Mouse (Mus musculus): ENCODE results near the gene Mipep.

The Mipep gene

GRCm38 (mm10) chr14:60784427-60785315 is at the start of gene Mipep:
Gene Mipep, plus strand, starts transcription at chr14:60784573.
- DNase-seq (ENCODE audit: low spot score in 2 of 2), result peak; percentile 80 to 88

DNA sequence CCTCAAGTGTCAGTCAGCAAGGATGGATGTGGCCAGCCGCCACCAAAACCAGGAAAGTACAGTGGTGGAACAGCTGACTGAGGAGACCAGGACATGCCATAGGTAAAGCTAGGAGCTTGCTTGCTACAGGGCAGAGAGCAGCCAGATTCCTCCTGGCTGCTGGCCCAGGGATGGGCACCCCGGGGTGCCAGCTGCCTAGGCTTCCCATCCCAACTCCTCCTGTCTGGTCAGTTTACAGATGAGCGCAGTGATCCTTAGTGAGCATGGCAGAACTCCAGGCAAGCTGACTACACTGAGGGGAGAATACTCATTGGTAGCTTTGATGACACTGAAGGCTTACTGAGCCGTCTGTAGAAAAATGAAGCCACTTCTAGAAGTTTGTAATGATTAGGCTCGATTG is 49.2 kb upstream of the Mipep start:
- no peak for DNase-seq (ENCODE audit: low spot score in 2 of 2)

DNA sequence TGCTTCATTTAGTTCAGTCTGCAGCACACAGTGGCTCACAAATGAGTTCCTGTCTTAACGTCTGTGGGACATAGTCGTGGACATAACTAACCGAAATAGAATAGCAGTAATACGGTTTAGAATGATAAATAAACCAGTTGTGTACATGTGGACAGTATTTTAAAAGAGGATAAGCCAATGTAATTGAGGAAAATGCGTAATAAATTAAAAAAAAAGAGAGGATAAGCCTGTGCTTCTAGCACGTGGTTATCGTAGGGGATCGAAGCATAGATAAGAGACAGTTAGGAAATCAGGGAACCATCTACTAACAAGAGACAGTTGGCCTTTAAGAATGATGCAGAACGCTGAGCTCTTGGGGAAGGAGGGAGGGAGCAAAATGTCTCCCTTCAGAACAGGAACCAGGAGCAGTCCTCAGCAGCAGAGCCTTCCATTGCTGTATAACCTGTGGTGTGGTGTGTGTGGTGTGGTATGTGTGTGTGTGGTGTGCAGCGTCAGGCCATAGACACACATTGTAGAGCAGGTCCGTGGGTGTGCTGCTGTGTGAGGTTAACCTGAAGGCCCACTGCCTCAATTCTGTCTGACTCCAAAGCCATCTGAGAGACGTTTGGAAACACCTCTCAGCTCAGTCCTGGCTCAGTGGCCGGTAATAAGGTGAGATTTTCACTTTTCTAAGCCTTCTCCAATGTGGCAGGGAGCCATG is 48.4 kb upstream of the Mipep start:
- no peak for DNase-seq (ENCODE audit: low spot score in 2 of 2)

- DNase-seq (ENCODE audit: low spot score in 2 of 2), result peak in 1 of 2 experiments; percentile 70
Observed at GRCm38 (mm10) chr14:60736591-60737192, 47.7 kb upstream of the Mipep start.

- DNase-seq (ENCODE audit: low spot score in 2 of 2), result no peak
Observed at GRCm38 (mm10) chr14:60737202-60737611, 47.2 kb upstream of the Mipep start.

DNA sequence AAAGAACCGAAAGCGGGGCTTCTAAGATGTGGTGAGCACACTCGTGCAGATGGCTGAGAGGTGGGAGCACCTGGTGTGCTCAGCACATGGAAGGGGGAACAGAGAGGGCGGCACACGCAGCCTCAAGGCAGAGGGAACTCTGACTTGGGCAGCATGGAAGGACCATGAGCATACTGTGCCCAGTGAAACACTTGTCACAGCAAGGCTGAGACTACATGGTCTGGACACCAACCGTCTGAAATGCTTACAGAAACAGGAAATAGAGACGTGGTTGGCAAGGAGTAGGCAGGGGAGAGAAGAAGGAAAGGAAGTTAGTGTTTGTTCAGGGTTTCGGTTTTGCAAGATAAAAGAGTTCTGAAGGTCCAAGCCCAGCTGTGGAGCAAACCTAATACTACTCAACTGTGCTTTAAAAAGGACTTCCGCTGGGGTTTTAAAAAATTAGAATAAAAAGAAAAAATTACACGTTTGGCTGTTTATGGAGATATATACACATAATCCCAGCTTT is 45.9 kb upstream of the Mipep start:
- no peak for DNase-seq (ENCODE audit: low spot score in 2 of 2)

DNA sequence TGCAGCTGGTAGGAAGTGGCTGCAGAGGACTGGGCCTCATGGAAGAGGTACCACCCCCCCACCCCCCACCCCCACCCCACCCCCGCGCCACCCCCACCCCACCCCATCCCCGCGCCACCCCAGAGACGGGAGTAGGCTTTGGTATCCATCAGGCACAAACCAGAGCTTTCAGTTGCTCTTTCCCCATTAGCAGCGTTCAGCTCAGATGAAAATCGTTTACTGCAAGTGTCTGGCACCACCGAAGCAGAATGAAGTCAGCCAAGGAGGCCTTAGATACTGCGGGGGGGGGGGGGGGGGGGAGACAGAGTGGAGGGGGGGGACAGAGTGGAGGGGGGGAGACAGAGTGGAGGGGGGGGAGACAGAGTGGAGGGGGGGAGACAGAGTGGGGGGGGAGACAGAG is 45.2 kb upstream of the Mipep start:
- no peak for DNase-seq (ENCODE audit: low spot score in 2 of 2)

GRCm38 (mm10) chr14:60739616-60740015 is 44.8 kb upstream of the Mipep start:
- no peak for DNase-seq (ENCODE audit: low spot score in 2 of 2)

GRCm38 (mm10) chr14:60740507-60740906 is 43.9 kb upstream of the Mipep start:
- DNase-seq (ENCODE audit: low spot score in 2 of 2), result no peak

DNA sequence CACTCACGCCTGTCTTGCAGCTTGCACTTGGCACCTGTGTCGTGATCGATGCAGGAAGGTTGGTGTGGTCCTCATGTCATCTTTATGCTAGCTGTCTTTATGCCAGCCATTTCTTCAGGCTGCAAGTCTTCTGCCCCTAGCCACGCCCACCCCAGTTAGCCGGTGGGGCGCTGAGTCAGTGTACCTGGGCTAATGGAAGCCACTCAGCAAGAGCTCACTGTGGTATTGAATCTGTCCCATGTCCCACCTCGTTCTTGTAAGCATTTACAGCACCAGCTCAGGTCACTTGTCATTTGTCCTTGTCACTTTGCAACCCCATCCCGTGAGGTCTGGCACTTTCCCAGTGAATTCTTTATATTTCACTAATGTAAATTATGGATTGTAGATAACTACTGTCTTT is 43.3 kb upstream of the Mipep start:
- no peak for DNase-seq (ENCODE audit: low spot score in 2 of 2)

- DNase-seq (ENCODE audit: low spot score in 2 of 2), result no peak
Observed at GRCm38 (mm10) chr14:60741490-60741981, 42.8 kb upstream of the Mipep start.

DNA sequence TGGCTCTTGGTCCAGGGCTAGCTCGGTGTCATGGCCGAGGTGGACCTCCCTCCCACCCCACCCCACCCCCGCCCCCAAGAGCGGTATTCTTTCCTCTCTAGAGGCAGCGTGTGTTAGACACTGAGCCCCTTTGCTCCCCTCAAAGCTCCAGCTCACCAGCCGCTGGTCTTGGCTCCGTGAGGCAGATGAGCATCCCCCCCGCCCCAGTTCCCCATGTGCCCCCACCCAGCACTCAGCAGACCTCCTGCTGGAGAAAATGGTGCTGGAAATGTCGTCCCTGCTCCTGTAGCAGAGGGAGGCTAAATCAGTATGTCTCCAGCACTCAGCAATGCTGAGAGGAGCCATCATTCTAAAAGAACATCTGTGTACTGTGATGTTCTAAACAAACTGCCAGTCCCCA is 40.7 kb upstream of the Mipep start:
- no peak for DNase-seq (ENCODE audit: low spot score in 2 of 2)

- no peak for DNase-seq (ENCODE audit: low spot score in 2 of 2)
Observed at GRCm38 (mm10) chr14:60745201-60745600, 39.2 kb upstream of the Mipep start.

- no peak for DNase-seq (ENCODE audit: low spot score in 2 of 2)
Observed at GRCm38 (mm10) chr14:60746141-60746540, 38.2 kb upstream of the Mipep start.

DNA sequence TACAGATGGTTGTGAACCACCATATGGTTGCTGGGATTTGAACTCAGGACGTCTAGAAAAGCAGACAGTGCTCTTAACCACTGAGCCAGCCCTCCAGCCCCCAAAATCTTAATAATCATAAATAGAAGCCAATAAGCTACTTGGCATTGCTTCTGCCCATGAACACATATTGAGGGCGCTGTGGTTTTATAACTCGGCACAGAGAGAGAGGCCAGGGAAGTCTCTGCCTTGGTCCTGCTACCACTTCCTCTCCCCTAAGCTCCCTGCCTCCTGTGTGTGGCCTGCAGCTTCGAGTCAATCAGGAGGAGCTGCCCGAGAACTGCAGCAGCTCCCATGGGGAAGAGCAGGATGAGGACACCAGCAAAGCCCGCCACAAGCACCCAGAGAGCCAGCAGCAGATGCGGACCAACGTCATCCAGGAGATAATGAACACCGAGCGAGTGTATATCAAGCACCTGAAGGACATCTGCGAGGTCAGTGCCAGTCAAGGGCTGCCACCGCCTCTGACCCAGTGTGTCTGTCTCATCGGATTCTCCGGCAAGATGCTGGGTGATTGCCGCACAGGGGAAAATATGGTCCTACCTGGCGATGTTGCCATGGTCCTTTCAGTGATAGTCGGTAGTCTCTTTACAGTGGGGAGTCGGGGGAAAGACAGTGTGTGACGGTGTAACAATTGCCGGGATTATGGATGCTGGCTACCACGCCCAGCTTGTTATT is 37.1 kb upstream of the Mipep start:
- no peak for DNase-seq (ENCODE audit: low spot score in 2 of 2)

DNA sequence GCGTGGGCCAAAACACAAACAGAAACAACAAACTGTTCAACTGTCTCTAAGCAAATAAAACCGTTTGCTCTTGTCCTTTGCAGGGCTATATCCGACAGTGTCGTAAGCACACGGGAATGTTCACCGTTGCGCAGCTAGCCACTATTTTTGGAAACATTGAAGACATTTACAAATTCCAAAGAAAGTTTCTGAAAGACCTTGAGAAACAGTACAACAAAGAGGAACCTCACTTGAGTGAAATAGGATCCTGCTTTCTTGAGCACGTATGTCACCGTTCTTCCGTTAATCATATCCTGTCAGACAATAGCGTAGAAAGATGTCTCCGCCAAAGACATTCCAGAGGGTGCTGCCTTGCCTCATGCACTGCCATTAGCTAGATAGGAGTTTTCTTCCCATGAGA is 34.5 kb upstream of the Mipep start:
- DNase-seq (ENCODE audit: low spot score in 2 of 2), result no peak

DNA sequence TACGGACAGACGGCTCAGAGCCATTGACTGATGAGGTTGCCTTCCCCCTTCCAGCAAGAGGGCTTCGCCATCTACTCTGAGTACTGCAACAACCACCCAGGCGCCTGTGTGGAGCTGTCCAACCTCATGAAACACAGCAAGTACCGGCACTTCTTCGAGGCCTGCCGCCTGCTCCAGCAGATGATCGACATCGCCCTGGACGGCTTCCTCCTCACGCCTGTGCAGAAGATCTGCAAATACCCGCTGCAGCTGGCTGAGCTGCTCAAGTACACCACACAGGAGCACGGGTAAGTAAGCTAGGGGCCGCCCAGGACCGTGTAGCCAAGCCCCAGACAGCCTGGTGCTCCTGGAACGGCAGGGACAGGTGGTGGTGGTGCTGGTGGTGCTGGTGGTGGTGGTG is 32.8 kb upstream of the Mipep start:
- no peak for DNase-seq (ENCODE audit: low spot score in 2 of 2)

- no peak for DNase-seq (ENCODE audit: low spot score in 2 of 2)
Observed at GRCm38 (mm10) chr14:60752892-60753800, 31.2 kb upstream of the Mipep start.

GRCm38 (mm10) chr14:60753801-60754126 is 30.6 kb upstream of the Mipep start:
- DNase-seq (ENCODE audit: low spot score in 2 of 2), result no peak

- no peak for DNase-seq (ENCODE audit: low spot score in 2 of 2)
Observed at GRCm38 (mm10) chr14:60754656-60755055, 29.7 kb upstream of the Mipep start.

GRCm38 (mm10) chr14:60756271-60756670 is 28.1 kb upstream of the Mipep start:
- DNase-seq (ENCODE audit: low spot score in 2 of 2), result no peak

Measured in spleen, postnatal 10 days (tissue).